Mouse (Mus musculus) cortical plate, adult 2 months (tissue): ENCODE data around the gene Iqcd. TPM values are rescaled to one million over a fixed set of nuclear protein-coding genes. Genes with fewer than 3 reads are reported as not detected.

Experiments used
- H3K27ac ChIP-seq: fragments of 200-500 bp; 2 replicates; pipeline ENCODE4 v1.5.1; 2012; ENCODE audit warnings: low read length, control low read depth, inconsistent platforms; ENCODE audit not compliant: insufficient read depth
- H3K4me1 ChIP-seq: fragments of 200-500 bp; 2 replicates; pipeline ENCODE4 v1.6.1; 2011; ENCODE audit warnings: low read length; ENCODE audit not compliant: control insufficient read depth, insufficient read depth
- H3K4me3 ChIP-seq: fragments of 200-500 bp; 2 replicates; pipeline ENCODE4 v1.5.1; 2011; ENCODE audit warnings: mild to moderate bottlenecking, low read length, control low read depth; ENCODE audit not compliant: insufficient read depth
- CTCF ChIP-seq: fragments of 200-500 bp; IDR thresholded peaks from 2 replicates; pipeline ENCODE4 v1.5.1; 2011; ENCODE audit warnings: mild to moderate bottlenecking, control low read depth, low read length; ENCODE audit not compliant: insufficient read depth; ENCODE audit errors: extremely low read depth
- POLR2A ChIP-seq: fragments of 200-500 bp; IDR thresholded peaks from 2 replicates; pipeline ENCODE4 v1.6.1; 2011; ENCODE audit warnings: mild to moderate bottlenecking, low read length, control low read depth; ENCODE audit not compliant: insufficient read depth; ENCODE audit errors: extremely low read depth
- polyA plus RNA-seq: library from polyadenylated mRNA; depleted of rRNA; stranded (reverse); fragments of >200 nt; gene quantifications from 2 replicates; pipeline ENCODE4 v1.2.3, GENCODE M21; 2012; rRNA removed

Iqcd gene
- polyA plus RNA-seq: 1.5 and 2.5 TPM in 2 replicates

GRCm38 (mm10) chr5:120588569-120589094 lies at the start of gene Iqcd, which contains the start of gene Tpcn1:
Gene Iqcd, plus strand, starts transcription at chr5:120589016.
Gene Tpcn1, minus strand, starts transcription at chr5:120588673.
- TF ChIP-seq POLR2A (peak; percentile 92), CTCF (no peak)
- Histone ChIP-seq H3K4me1 (no peaks in the 10 kb centered on the region), H3K27ac (peak within 1 kb of the TSS; percentile 60), H3K4me3 (peak within 1 kb of the TSS; percentile 72)

- Histone ChIP-seq H3K4me3 (no peak overlapping the region), H3K4me1 (no peaks in the 10 kb centered on the region), H3K27ac (no peak overlapping the region)
- TF ChIP-seq POLR2A (no peak), CTCF (no peak)
Measured at GRCm38 (mm10) chr5:120548236-120548850, 40.5 kb upstream of the Iqcd start.

DNA sequence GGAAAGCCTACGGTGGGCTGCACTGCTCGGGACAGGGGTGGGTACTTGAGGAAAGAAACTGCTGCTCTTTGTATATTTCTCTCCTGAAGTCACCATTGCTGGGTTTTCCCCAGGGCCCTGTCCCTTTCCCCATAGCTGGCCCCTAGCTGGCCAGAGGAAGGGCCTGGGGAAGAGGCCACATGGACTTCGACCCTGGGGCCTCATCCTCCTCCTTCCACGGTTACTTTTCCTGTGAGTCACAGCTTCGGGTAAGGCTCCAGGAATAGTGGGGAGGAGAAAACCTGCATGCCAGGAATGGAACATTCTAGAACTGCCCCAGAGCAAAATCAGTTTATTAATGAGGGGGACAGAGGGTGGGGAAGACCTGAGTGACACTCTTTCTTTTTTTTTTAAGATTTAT lies 38.7 kb upstream of the Iqcd start:
- Histone ChIP-seq H3K27ac (no peak overlapping the region), H3K4me3 (no peak overlapping the region), H3K4me1 (no peaks in the 10 kb centered on the region)
- no peak for TF ChIP-seq POLR2A
- no peak for TF ChIP-seq CTCF

DNA sequence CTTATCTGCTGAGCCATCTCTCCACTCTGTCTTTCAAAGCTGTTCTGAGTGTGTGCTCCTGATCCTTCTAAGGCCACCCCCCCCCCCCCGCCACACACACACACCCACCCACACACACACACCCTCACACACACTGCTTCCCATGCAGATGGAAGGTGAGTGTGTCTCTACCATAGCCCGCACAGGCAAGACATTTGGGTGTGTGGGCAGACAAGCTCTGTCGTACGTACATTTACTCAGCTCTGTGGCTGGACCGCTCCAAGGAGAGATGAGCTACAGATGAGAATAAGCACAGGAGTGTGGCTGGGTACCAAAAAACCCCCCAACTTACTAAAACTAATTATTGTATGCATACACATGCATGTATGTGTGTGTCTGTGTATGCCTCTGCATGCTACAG lies 38.1 kb upstream of the Iqcd start:
- no peak overlapping the region for H3K4me3 ChIP-seq
- no peak overlapping the region for H3K27ac ChIP-seq
- TF ChIP-seq POLR2A (no peak), CTCF (no peak)
- H3K4me1 ChIP-seq: no peaks in the 10 kb centered on the region

GRCm38 (mm10) chr5:120555871-120556270 lies 32.9 kb upstream of the Iqcd start:
- no peak for TF ChIP-seq CTCF
- TF ChIP-seq POLR2A: no peak
- Histone ChIP-seq H3K4me1 (no peaks in the 10 kb centered on the region), H3K4me3 (no peak overlapping the region), H3K27ac (no peak overlapping the region)

DNA sequence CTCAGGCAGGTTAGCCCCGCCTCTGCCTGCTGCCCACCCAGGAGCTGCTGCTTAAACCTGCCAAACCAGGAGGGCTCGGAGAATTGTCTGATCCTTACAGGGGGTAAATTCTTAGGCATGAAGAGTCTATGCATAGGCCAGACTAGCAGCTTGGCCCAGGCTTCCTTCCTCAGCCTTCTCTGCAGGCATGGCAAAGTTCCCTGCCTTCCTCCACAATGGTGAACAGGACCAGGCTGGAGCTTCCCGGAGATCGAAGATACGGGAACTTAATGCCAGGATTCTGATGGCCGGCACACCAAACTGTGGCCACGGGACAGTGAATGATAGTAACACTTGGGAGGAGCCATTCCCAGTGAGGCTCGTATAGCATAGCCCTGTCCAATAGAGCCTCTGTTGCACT lies 30.8 kb upstream of the Iqcd start:
- Histone ChIP-seq H3K4me1 (no peaks in the 10 kb centered on the region), H3K27ac (no peak overlapping the region), H3K4me3 (no peak overlapping the region)
- TF ChIP-seq POLR2A (no peak), CTCF (no peak)

DNA sequence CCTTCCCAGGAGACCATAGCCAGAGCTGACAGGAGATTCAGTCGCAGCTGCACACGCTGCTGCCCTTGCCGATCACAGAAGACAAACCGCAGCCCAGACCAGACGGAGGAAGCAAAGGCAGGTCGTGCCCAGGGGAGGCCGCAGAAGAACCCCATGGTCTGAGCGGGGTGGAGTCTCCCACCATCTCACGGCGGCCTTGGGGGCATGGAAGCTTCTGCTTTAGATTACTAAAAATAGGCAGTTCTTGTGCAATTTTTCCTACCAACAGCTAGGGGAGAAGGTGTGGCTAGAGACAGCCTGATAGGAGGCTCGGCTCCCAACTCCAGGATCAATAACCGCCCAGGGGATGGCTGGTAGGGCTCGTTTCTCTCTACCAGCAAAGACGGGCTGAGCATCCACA lies 30.1 kb upstream of the Iqcd start:
- Histone ChIP-seq H3K27ac (no peak overlapping the region), H3K4me3 (no peak overlapping the region)

DNA sequence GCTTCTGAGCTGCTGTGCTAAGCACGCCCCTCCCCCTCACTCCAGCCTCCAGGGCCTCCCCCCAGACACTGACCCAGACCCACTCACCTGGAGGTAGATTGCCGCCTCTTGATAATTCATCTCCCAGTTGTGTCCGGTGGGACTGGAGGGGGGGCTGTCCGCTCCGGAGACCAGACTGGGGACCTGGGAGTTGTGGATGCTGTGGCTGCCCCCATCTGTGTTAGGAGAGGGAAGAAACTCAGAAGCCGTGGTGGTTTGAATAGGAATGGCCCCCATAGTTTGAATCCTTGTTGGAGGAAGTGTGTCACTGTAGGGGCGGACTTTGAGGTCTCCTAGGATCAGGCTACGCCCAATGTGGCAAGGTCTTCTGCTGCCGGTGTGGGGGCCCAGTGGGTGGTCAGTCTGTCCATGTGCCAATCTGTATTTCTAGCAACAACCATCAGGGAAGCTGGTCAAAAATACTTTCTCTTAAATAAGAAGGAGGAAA lies 28.6 kb upstream of the Iqcd start:
- Histone ChIP-seq H3K27ac (peak overlapping the region; percentile 25; the same call in 1 of the 2 replicates), H3K4me1 (peaks cover 2% of the 10 kb centered on the region; the same call in 1 of the 2 replicates), H3K4me3 (peak overlapping the region; percentile 2; the same call in 1 of the 2 replicates)
- TF ChIP-seq CTCF (no peak), POLR2A (no peak)

More for the DNA sequence above, 30.1 kb upstream of the Iqcd start:
- peaks cover 2% of the 10 kb centered on the region; the same call in 1 of the 2 replicates for H3K4me1 ChIP-seq
- no peak for TF ChIP-seq POLR2A
- TF ChIP-seq CTCF: no peak

- Histone ChIP-seq H3K27ac (peak overlapping the region; percentile 51; the same call in 1 of the 2 replicates), H3K4me1 (peaks cover 2% of the 10 kb centered on the region; the same call in 1 of the 2 replicates), H3K4me3 (peak overlapping the region; percentile 28)
- TF ChIP-seq POLR2A (no peak), CTCF (no peak)
Measured at GRCm38 (mm10) chr5:120560616-120561311, 28.1 kb upstream of the Iqcd start.

GRCm38 (mm10) chr5:120562956-120563913 lies 25.6 kb upstream of the Iqcd start:
- peaks cover 17% of the 10 kb centered on the region for H3K4me1 ChIP-seq
- peak overlapping the region; percentile 60; the same call in 1 of the 2 replicates for H3K27ac ChIP-seq
- TF ChIP-seq CTCF: no peak
- TF ChIP-seq POLR2A: no peak
- H3K4me3 ChIP-seq: no peak overlapping the region
